Mouse (Mus musculus) ES-Bruce4 (cell line): ENCODE results near the gene Syt1.

ENCODE experiments used
- CTCF ChIP-seq: IDR thresholded peaks from one replicate; pipeline ENCODE4 v1.8.1; 2011; ENCODE audit warnings: low read depth, low read length
- EP300 ChIP-seq: IDR thresholded peaks from 2 replicates; pipeline ENCODE4 v1.6.1; 2011; ENCODE audit warnings: low read depth, low read length; ENCODE audit not compliant: insufficient read depth
- POLR2A ChIP-seq: IDR thresholded peaks from one replicate; pipeline ENCODE4 v1.8.1; 2011; ENCODE audit warnings: low read length; ENCODE audit not compliant: insufficient read depth

DNA sequence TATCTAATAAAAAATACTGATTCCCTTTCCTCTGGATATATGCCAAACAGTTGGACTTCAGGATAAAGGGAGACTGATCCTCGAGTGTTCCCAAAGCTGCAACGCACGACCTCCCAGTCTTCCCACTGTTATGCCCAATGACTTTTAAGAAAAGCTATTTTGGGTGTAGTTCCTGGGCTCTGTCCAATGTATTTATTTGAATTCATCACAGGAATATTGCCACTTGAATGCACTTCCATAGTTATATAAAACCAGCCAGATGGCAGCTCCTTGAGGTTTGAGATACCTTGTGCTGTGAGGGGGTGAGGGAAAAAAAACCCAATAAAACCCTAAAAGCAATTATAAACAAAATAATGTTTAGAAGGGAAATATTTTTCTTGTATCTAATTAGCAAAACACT, 285.9 kb downstream of the Syt1 start:
- TF ChIP-seq CTCF (no peak), POLR2A (no peak), EP300 (no peak)
